Mouse (Mus musculus) ES-CJ7 (cell line): Measurements from ENCODE around the gene Cdh3.

Source experiments
- DNase-seq: peaks from one replicate; pipeline ENCODE4 v3.0.0; 2011; ENCODE audit warnings: low read depth, low spot score

Gene Cdh3

GRCm38 (mm10) chr8:106527241-106528036, 16.7 kb downstream of the Cdh3 start:
- peak; percentile 89 for DNase-seq

GRCm38 (mm10) chr8:106528596-106529249, 18.0 kb downstream of the Cdh3 start:
- peak; percentile 61 for DNase-seq

DNA sequence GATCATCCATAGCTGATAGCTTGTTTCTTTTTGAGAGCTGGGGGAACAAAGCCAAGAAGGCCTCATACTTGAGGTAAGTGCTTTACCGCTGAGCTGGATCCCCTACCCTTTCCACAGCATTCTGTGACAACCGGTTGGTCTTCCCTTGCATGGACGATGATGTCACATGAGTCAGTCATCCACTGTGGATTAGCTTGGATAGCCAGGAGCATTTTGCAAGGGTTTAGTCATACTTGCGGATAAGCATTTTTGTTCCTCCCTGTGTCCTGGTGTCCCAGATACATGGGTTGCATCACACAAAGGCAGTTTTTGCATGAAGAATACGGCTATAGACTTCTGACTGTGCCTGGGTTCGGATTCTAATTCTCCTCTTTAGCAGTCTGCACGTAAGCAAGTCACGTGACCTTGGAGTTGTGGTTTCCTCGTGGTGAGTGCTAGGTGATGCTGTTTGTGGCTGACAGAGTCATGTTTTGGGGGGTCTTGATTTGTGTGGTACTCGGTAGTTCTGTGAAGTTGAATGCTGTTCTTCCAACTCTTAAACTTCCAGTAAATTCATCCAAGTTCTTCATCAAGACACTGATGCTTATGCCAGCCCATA, 19.3 kb downstream of the Cdh3 start:
- DNase-seq, result no peak

DNA sequence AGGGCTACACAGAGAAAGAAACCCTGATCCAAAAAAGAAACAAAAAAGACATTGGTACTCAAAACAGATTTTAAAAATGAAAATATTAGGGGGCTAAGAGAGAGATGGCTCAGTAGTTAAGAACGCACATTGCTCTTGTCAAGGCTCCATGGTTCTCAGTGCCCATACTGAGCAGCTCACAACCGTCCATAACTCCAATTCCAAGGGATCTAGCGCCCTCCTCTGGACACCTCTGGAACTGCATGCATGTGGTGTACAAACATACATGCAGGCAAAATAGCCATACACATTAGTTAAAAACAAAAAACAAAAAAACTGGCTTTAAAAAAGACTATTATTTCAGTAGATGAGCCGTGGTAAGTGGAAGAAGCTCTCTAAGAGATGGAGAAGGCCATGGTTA, 19.9 kb downstream of the Cdh3 start:
- DNase-seq, result peak; percentile 80

GRCm38 (mm10) chr8:106533709-106534108, 23.0 kb downstream of the Cdh3 start:
- DNase-seq, result no peak

- DNase-seq, result peak; percentile 94
These were observed 23.8 kb downstream of the Cdh3 start for GRCm38 (mm10) chr8:106534449-106534848.

DNA sequence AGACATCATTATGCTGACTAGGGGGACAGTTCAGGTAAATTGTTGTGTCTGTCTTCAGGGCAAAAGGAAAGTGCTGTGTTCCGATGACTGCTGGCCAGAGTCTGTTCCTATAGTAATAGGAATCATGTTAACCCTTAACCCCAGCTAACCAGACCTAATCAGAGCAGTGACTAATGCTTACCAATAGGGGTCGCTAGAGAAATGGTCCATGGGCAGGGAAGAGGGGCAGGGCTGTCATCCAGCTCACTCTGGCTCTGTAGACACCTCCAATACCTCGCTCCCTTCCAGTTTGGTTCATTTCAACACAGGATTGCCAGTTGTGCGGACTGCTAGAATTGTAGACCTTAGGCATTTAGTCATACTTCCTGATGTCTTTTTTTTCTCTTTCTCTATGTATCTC, 24.8 kb downstream of the Cdh3 start:
- DNase-seq, result peak; percentile 80

DNA sequence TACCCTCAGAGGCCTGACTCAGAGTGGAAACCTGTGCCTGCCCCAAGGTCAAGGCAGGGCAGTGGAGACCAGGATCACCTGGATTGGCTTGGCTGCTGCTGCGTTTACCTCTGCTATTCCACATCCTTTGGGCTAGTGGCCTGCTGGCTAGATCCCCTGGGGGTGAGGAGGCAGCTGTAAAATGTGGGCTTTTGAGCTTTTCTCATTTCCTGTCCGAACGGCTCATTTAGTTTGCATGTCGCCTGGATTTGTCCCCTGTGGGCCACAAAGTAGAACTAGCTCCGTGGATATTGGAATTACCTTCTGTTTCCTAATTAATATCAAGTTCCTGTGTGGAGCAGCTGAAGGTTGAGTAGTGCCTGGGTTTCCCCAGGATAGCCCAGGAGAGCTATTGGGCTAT, 28.5 kb downstream of the Cdh3 start:
- DNase-seq, result no peak

GRCm38 (mm10) chr8:106541002-106541401, 30.3 kb downstream of the Cdh3 start:
- no peak for DNase-seq

- DNase-seq, result no peak
These were observed 32.4 kb downstream of the Cdh3 start for GRCm38 (mm10) chr8:106543043-106543442.

GRCm38 (mm10) chr8:106545149-106545548, 34.5 kb downstream of the Cdh3 start:
- no peak for DNase-seq

DNA sequence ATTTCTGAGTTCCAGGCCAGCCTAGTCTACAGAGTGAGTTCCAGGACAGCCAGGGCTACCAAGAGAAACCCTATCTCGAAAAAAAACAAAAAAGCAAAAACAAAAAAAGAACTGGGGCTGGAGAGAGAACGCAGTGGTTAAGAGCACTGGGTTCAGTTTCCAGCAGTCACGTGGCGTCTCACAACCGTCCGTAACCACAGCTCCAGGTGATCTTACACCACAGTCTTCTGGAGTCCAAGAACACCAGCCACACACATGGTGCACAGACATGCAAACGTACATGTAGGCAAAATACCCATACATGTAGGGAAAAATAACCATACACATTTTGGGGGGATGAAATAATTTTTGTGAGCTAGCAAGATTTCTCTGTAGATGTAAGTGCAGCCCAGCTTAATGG, 36.1 kb downstream of the Cdh3 start:
- DNase-seq, result no peak

- no peak for DNase-seq
These were observed 37.8 kb downstream of the Cdh3 start for GRCm38 (mm10) chr8:106548366-106548936.

DNA sequence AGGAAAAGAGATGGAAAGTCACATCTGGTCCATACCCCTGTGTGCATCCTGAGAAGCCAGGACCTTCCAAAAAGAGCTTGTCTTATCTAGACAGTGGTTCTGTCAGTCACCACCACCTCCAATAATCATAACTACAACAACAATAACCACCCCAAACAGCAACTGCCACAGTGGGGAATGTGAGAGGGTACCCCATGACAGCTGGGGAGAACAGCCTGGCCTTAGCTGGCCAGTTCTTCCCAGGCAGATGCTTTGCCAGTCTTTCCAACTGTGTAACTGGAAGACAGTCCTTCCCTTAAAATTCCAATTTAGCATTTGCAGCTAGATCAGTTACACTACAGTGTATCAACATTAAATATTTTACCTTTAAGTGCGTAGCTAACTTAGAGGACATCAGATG, 40.2 kb downstream of the Cdh3 start:
- DNase-seq, result no peak

DNA sequence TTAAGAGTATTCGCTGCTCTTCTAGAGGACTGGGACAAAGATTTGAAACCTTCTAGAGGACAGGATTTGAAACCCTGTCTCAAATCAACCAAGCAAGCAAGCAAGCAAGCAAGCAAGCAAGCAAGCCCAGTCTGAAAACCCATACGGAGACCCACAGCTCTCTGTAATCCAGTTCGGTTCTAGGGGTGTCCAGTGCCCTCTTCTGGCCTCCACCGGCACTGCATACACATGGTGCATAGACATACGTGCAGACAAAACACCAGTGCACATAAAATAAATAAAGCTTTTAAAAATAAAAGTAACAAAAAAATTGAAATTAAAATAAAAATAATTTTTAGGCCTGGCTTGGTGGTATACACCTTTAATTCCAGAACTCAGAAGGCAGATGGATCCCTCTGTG, 43.3 kb downstream of the Cdh3 start:
- peak; percentile 76 for DNase-seq

DNA sequence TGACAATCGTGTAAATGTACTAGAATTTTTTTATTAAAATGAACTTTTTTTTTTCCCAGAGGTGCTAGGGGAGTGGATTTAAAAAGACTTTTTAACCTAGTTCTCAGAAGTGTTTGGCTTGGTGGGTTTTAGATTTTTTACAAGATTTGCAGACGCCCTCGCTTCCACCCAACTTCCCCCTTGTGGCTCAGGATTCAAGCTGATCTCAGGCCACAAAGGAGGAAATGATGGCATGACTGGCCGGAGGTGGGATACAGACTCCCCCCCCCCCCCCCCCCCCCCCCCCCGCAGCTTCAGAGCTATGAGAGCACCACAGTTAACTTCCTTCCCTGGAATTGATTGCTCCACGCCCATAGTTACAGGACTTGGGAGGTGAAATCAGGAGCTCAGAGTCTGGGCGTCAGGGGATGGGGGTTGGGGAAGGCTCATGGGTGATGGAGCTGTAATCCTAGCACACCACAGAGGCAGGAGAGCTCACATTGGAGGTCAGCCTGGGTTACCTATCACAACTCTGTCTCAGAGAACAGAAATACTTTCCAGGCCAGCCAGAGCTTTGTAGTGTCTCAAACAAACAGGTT, 45.5 kb downstream of the Cdh3 start:
- peak; percentile 80 for DNase-seq

DNA sequence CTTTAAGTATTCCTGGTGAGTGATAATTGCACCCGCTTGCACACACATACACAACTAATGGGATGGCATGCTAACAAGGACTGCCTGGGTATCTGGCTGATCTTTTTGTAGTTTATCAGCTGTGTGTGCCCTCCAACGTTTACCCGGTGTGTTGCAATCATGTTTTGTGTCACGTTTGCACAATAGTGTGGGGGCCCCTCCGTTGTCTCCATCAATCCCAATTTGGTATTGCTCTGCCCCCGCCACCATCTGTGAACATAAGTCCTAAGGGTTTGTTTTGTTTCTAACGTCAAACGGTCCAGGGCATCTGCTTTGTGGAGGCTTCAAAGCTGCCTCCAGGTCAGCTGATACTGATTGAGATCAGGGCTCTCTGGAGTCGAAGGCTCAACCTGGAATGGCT, 49.2 kb downstream of the Cdh3 start:
- DNase-seq, result no peak

DNA sequence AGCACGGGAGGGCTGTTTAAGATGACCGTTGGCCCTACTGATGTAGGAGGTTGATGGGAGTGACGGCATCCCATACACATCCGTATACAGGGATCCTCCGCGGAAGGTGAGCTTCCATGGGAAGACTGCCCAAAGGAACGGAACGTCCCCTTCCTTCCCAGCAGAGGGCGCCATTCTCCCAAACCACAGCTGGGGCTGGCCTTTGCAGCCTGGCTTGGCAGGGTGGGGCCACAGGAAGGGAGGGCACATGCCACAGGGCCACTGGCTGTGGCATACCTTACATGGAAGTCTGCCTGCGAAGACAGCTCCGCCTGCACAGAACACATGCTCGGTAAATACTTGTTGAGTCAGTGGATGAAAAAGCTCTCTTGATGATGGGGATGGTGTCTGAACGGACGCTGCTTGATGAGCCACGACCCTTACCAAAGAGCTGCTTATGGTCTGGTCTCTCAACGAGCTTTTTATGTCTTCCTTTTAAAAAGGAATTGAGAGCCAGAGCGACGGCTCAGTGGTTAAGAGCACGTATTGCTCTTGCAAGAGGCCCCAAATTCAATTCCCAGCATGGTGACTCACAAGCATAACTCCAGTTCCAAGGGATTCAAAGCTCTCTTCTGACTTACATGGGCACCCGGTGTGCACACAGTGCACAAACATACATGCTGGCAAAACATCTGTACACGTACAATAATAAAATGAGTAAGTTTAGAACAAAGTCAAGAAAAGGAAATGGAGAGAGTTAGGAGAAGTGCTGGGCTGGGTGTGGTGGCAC, 50.6 kb downstream of the Cdh3 start:
- peak; percentile 93 for DNase-seq

DNA sequence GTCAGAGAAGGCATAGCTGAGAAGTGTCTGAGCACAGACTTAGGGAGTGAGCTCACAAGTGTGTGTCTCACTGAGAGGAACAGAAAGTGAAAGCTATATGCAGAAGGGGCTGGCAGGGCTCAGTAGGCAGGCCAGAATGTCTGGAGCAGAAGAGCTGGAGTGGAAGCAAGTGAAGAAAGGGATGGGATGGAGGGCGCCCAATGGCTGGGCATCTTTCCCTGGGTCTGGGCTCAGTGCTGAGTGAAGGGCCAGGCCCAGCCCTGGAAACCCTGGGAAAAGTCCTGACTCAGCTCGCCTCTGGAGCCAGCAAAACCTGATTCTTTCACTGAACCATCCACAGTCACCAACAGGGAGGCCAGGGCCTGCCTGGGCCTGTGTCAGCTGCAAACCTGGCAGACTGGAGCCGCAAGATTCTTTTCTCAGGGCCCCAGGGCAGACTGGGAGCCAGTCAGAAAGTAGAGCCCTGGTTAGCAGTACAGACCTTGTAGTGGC, 53.0 kb downstream of the Cdh3 start:
- no peak for DNase-seq

DNA sequence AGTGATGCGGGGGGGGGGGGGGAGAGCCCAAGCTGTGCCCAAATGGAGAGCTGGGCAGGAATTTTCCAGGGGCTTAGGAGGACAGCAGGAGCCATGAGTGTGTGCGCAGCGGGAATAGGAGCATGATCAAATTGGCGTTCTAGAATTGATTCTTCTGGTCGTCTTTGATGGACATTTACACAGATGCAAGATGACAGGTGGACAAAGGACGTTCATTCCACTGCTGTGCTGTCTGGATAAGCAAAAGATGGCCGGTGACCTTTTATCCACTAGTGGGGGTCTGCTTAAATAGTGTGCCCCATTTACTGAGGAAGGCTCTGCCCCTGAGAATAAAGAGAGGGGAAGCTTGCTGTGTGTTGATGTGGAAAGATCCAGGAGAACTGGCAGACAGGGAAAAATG, 58.3 kb downstream of the Cdh3 start:
- no peak for DNase-seq

DNA sequence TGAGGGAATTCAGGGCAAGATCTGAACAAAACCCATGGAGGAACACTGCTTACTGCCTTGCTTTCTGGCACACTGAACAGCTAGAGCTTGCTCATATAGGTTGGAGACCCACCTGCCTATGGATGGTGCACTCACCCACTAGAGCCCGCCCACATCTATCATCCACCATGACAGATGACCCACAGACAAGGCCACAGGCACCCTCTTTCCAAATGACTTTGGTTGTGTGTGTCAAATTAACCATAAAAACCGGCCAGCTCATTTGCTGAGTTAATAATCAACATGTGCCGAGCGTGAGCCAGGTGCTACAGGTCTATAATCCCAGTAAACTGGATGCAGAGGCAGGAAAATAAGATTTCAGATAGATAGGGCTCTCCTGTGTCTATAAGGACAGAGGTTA, 59.7 kb downstream of the Cdh3 start:
- no peak for DNase-seq
